Mouse (Mus musculus): ENCODE results near the gene Dab1. TPM values are rescaled to one million over a fixed set of nuclear protein-coding genes. Genes with fewer than 3 reads are reported as not detected.

The Dab1 gene
- polyA plus RNA-seq, 1 experiment from 2014 or later, result 1.2 TPM

DNA sequence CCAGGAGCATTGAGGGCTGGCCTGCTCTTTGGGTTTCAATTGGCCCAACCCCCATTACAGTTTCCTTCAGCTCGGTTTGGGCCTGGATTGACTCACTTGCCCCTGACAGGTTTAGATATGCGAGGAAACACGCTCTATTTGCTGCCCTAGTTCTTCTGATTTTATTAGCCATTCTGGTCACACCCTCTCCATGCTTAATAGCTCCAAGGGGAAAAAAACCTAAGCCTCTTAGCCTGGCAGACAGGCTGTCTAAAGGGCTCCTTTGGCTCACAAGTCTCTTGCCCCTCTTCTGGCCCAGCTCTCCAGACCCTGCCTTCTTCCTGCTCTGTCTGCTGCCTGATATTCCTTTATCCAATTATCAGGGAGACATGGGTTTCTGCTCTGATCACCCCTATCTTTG is 1069.9 kb downstream of the Dab1 start:
- Histone ChIP-seq H3K4me2 (no peak overlapping the region), H3K27me3 (no peaks in the 10 kb centered on the region), H3K9me3 (replicated peaks) (no peaks in the 10 kb centered on the region), H3K4me3 (no peak overlapping the region), H3K27ac (no peak overlapping the region), H3K4me1 (replicated peaks) (peaks cover 6% of the 10 kb centered on the region), H3K36me3 (no peaks in the 10 kb centered on the region), H3K9ac (no peak overlapping the region)
- 13% methylated on average over 3 of the region's 3 CpGs for WGBS
- ATAC-seq (replicated peaks; ENCODE audit: insufficient number of reproducible peaks, insufficient read depth, low FRiP score, low read depth), result 0 out of 2 replicates have a peak, but pooled peaks have one; percentile 22

DNA sequence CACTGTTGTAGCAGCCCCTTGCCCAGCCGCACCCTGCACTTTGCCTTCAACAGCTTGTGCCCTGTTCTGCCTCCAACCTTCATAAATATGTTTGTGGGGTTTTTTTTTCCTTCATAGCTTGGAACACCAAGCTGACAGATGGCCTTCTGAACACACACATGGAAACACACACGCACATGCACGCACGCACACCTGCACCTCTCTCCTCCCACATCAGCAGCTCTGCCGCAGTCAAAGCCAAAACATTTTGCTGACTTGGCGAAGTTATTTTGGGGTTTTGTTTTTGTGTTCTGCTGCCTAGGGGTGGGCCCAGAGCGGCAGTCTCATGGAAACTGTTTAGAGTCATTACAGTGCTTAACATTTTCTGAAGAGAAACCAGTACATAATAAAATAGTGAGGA is 1071.9 kb downstream of the Dab1 start:
- Histone ChIP-seq H3K4me1 (replicated peaks) (peaks cover 9% of the 10 kb centered on the region), H3K4me3 (no peak overlapping the region), H3K9me3 (replicated peaks) (no peaks in the 10 kb centered on the region), H3K36me3 (no peaks in the 10 kb centered on the region), H3K4me2 (no peak overlapping the region), H3K27ac (no peak overlapping the region), H3K27me3 (no peaks in the 10 kb centered on the region), H3K9ac (no peak overlapping the region)
- ATAC-seq (replicated peaks; ENCODE audit: insufficient number of reproducible peaks, insufficient read depth, low FRiP score, low read depth), result no peak
- WGBS, result 75% methylated on average over 7 of the region's 7 CpGs

DNA sequence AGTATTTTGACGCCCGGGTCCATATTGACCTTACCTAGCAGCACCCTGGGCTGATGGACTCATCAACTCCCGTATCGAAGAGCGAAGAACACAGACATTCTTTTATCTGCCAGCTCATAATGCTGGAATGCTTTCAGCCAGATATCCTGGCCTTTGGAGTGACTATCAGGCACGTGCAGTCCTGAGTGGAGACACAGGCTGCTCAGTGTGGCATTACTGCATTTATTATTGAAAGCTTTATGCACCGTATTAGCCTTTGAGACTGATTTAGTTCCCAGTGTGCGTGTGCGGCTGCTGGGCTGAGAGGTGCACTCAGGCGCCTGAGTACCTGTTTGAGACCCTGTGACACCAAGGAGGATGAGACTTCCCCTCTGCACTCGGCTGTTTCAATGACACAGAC is 1075.0 kb downstream of the Dab1 start:
- Histone ChIP-seq H3K9me3 (replicated peaks) (no peaks in the 10 kb centered on the region), H3K4me1 (replicated peaks) (peaks cover 5% of the 10 kb centered on the region; the same call in 1 of the 2 replicates), H3K9ac (no peak overlapping the region), H3K36me3 (no peaks in the 10 kb centered on the region), H3K4me2 (no peak overlapping the region), H3K4me3 (no peak overlapping the region), H3K27ac (no peak overlapping the region), H3K27me3 (no peaks in the 10 kb centered on the region)
- no peak for ATAC-seq (replicated peaks; ENCODE audit: insufficient number of reproducible peaks, insufficient read depth, low FRiP score, low read depth)
- 31% methylated on average over 11 of the region's 11 CpGs for WGBS

DNA sequence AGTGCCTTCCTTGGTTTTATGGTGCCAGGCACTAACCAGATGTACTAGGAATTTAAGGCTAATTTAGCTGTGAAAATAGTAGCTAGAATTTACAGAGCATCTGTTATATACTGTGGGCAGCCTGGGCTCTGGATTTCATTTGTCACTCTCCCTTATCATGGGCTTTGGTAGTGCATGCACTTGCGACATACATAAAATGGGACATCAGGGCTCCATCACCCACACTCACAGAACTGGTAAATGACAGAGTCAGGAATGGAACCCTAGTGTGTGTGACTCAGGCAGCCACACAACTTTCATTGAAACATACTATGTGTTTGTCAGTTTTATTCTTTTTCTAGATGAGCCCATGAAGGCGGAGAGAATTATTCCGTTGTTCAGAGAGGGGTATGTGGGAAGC is 1077.4 kb downstream of the Dab1 start:
- peaks cover 5% of the 10 kb centered on the region; the same call in 1 of the 2 replicates for H3K4me1 ChIP-seq (replicated peaks)
- 84% methylated on average over 3 of the region's 3 CpGs for WGBS
- H3K27me3 ChIP-seq, result no peaks in the 10 kb centered on the region
- H3K27ac ChIP-seq, result no peak overlapping the region
- no peaks in the 10 kb centered on the region for H3K36me3 ChIP-seq
- no peak overlapping the region for H3K4me2 ChIP-seq
- ATAC-seq (replicated peaks; ENCODE audit: insufficient number of reproducible peaks, insufficient read depth, low FRiP score, low read depth), result no peak
- H3K9me3 ChIP-seq (replicated peaks), result no peaks in the 10 kb centered on the region
- H3K4me3 ChIP-seq, result no peak overlapping the region
- no peak overlapping the region for H3K9ac ChIP-seq

DNA sequence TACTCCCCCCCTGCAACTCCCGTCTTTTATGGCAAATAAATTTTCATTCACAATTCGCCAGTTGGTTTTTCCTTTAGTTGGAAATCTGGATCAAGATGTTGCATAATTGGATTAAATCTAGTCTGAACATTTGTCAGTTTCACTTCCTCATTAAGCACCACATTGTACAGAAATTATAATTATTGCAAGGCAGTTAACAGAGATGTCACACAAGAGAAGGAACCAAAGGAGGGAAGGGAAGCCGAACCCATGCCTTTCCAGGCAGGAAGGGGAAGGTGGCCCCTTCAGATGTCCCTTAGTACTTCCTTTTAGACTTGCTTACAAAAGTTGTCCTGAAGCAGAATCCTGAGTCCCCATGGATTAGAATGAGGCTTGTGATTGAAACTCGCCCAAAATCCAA is 1078.5 kb downstream of the Dab1 start:
- H3K27ac ChIP-seq, result no peak overlapping the region
- H3K9ac ChIP-seq, result no peak overlapping the region
- H3K4me2 ChIP-seq, result no peak overlapping the region
- no peak overlapping the region for H3K4me3 ChIP-seq
- ATAC-seq (replicated peaks; ENCODE audit: insufficient number of reproducible peaks, insufficient read depth, low FRiP score, low read depth), result no peak
- no peaks in the 10 kb centered on the region for H3K9me3 ChIP-seq (replicated peaks)
- H3K27me3 ChIP-seq, result no peaks in the 10 kb centered on the region
- no peaks in the 10 kb centered on the region for H3K36me3 ChIP-seq
- peaks cover 5% of the 10 kb centered on the region; the same call in 1 of the 2 replicates for H3K4me1 ChIP-seq (replicated peaks)
- WGBS, result 71% methylated on average over 4 of the region's 4 CpGs

- Histone ChIP-seq H3K36me3 (no peaks in the 10 kb centered on the region), H3K9ac (no peak overlapping the region), H3K4me3 (no peak overlapping the region), H3K4me2 (peak overlapping the region; percentile 8; the same call in 1 of the 2 replicates), H3K27ac (no peak overlapping the region), H3K27me3 (peaks cover 7% of the 10 kb centered on the region; the same call in 1 of the 2 replicates), H3K4me1 (replicated peaks) (0 out of 2 replicates have a peak, but pooled peaks cover 2% of the 10 kb centered on the region), H3K9me3 (replicated peaks) (no peaks in the 10 kb centered on the region)
- WGBS, result 43% methylated on average over 10 of the region's 10 CpGs
- no peak for ATAC-seq (replicated peaks; ENCODE audit: insufficient number of reproducible peaks, insufficient read depth, low FRiP score, low read depth)
These were observed 1086.8 kb downstream of the Dab1 start for GRCm38 (mm10) chr4:104705664-104706645.

GRCm38 (mm10) chr4:104712338-104713083 is 1093.4 kb downstream of the Dab1 start:
- ATAC-seq (replicated peaks; ENCODE audit: insufficient number of reproducible peaks, insufficient read depth, low FRiP score, low read depth), result no peak
- H3K27me3 ChIP-seq, result peaks cover 5% of the 10 kb centered on the region; the same call in 1 of the 2 replicates
- H3K36me3 ChIP-seq, result no peaks in the 10 kb centered on the region
- H3K9me3 ChIP-seq (replicated peaks), result no peaks in the 10 kb centered on the region
- no peak overlapping the region for H3K4me3 ChIP-seq
- H3K9ac ChIP-seq, result no peak overlapping the region
- no peak overlapping the region for H3K4me2 ChIP-seq
- H3K4me1 ChIP-seq (replicated peaks), result no peaks in the 10 kb centered on the region; the same call in 1 of the 2 replicates
- H3K27ac ChIP-seq, result no peak overlapping the region
- 84% methylated on average over 15 of the region's 15 CpGs for WGBS

DNA sequence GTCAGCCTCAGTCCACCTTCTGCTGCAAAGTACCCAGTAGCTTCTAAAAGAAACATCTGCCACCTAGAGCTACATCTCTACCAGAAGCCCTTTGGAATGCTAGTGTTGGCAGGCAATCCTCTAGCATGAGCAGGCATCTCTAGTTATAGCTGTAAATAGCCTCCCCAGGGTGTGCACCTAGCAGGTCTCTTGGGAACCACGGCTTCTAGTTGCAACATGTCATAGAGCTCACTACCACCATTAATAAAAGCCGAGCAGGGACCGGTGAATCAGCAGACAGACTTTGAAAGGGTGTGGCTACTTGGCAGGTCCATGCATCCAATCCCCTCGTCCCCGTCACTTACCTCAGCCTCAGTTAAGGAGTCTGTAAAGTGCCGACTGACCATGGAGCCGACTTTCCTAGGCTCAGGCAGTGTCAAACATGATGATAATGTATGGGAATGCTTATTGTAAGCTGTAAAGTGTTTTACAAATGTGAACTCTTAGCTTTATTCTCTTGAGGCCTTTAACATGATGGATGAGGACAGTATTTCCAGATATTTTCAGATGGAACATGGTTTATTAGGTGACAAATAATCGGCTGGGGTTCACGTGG is 1095.9 kb downstream of the Dab1 start:
- Histone ChIP-seq H3K9ac (no peak overlapping the region), H3K4me2 (no peak overlapping the region), H3K9me3 (replicated peaks) (no peaks in the 10 kb centered on the region), H3K27ac (no peak overlapping the region), H3K36me3 (no peaks in the 10 kb centered on the region), H3K27me3 (no peaks in the 10 kb centered on the region), H3K4me1 (replicated peaks) (no peaks in the 10 kb centered on the region; the same call in none of the 2 replicates), H3K4me3 (no peak overlapping the region)
- no peak for ATAC-seq (replicated peaks; ENCODE audit: insufficient number of reproducible peaks, insufficient read depth, low FRiP score, low read depth)
- 55% methylated on average over 9 of the region's 9 CpGs for WGBS

DNA sequence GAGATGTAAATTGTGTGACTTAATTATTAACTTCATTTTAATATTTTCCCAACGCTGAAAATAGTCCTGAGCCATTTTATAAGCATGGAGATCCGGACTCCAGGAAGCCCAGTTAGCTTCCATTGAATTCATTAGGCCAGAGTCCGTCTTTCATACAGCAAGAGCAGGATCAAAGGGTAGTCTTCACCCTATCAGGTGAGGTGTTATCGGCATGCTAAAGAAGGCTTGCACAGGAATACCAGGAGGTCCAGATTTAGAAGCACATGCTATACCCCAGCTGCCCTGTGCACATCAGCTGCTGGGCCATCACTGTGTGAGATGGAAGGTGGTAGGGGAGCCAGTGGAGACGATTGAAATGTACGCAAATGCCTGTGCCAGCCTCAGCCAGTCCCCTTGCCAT is 1096.7 kb downstream of the Dab1 start:
- no peak overlapping the region for H3K4me2 ChIP-seq
- H3K36me3 ChIP-seq, result no peaks in the 10 kb centered on the region
- H3K27ac ChIP-seq, result no peak overlapping the region
- no peaks in the 10 kb centered on the region; the same call in none of the 2 replicates for H3K4me1 ChIP-seq (replicated peaks)
- H3K9me3 ChIP-seq (replicated peaks), result no peaks in the 10 kb centered on the region
- 66% methylated on average over 6 of the region's 6 CpGs for WGBS
- ATAC-seq (replicated peaks; ENCODE audit: insufficient number of reproducible peaks, insufficient read depth, low FRiP score, low read depth), result no peak
- H3K4me3 ChIP-seq, result no peak overlapping the region
- H3K27me3 ChIP-seq, result no peaks in the 10 kb centered on the region
- no peak overlapping the region for H3K9ac ChIP-seq

DNA sequence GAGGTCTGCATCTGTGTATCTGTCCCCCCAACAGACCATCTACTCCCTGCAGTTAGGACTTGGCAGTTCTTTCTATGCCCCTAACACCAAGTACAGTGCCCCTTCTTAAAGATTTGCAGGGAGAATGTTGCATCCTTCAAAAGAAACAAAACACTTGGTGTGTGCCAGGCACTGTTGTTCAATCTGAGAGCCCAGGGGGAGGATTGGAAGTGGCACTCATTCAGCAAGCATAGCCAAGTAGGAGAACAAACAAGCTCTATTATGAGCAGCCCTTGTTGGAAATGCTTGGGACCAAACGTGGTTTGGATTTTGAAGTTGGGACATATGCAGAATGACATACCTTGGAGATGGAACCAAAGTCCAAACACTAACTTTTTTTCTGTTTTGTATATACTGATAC is 1097.3 kb downstream of the Dab1 start:
- no peak overlapping the region for H3K27ac ChIP-seq
- H3K4me1 ChIP-seq (replicated peaks), result no peaks in the 10 kb centered on the region; the same call in none of the 2 replicates
- no peaks in the 10 kb centered on the region for H3K9me3 ChIP-seq (replicated peaks)
- no peak for ATAC-seq (replicated peaks; ENCODE audit: insufficient number of reproducible peaks, insufficient read depth, low FRiP score, low read depth)
- WGBS, result 64% methylated on average over 1 of the region's 1 CpGs
- H3K36me3 ChIP-seq, result no peaks in the 10 kb centered on the region
- H3K4me3 ChIP-seq, result no peak overlapping the region
- H3K9ac ChIP-seq, result no peak overlapping the region
- no peaks in the 10 kb centered on the region for H3K27me3 ChIP-seq
- H3K4me2 ChIP-seq, result no peak overlapping the region

All from heart, embryonic 15.5 days (tissue).